Mouse (Mus musculus): ENCODE data around the gene N4bp1. TPM values are rescaled to one million over a fixed set of nuclear protein-coding genes. Genes with fewer than 3 reads are reported as not detected.

N4bp1 gene
- total and polyA plus RNA-seq, 2 experiments from 2014 or later = 4.9 to 15.5 TPM

DNA sequence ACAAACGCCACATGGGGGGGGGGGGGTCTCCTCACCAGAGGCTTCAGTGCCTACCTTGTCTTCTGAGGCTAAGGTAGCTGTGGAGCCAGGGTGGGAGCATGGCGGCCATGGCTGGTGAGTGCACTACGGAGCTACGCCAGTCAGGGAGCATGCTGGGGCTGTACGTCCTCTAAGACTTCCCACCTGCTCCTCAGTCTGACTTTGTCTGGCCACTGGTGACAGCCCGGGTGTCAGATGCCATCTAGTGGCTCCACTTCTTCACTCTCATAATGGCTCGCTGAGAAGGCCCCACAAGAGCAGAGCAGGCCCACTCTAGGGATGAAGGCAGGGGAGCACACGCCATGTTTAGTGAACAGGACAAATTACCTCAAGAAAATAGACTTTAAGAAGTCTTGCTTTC is 41.2 kb downstream of the N4bp1 start:
- Histone ChIP-seq H3K4me2 (ENCODE audit: low read depth, low read length) (no peak overlapping the region), H3K4me1 (ENCODE audit: insufficient read depth, low read length) (no peaks in the 10 kb centered on the region), H3K9me3 (ENCODE audit: low read length) (no peaks in the 10 kb centered on the region), H3K4me3 (ENCODE audit: low read length) (no peak overlapping the region), H3K36me3 (ENCODE audit: insufficient read depth, low read length) (peaks cover 20% of the 10 kb centered on the region; the same call in 1 of the 2 replicates), H3K27me3 (ENCODE audit: insufficient read depth, low read length) (no peaks in the 10 kb centered on the region), H3K27ac (no peak overlapping the region), H3K9ac (replicated peaks; ENCODE audit: low read length) (no peak overlapping the region)
- ATAC-seq (peak; percentile 76), DNase-seq (ENCODE audit: low spot score) (peak; percentile 74)
- 46% methylated on average over 8 of the region's 8 CpGs for WGBS
- peak; percentile 77 for TF ChIP-seq CTCF (IDR thresholded peaks at IDR 0.05; ENCODE audit: low read depth)

DNA sequence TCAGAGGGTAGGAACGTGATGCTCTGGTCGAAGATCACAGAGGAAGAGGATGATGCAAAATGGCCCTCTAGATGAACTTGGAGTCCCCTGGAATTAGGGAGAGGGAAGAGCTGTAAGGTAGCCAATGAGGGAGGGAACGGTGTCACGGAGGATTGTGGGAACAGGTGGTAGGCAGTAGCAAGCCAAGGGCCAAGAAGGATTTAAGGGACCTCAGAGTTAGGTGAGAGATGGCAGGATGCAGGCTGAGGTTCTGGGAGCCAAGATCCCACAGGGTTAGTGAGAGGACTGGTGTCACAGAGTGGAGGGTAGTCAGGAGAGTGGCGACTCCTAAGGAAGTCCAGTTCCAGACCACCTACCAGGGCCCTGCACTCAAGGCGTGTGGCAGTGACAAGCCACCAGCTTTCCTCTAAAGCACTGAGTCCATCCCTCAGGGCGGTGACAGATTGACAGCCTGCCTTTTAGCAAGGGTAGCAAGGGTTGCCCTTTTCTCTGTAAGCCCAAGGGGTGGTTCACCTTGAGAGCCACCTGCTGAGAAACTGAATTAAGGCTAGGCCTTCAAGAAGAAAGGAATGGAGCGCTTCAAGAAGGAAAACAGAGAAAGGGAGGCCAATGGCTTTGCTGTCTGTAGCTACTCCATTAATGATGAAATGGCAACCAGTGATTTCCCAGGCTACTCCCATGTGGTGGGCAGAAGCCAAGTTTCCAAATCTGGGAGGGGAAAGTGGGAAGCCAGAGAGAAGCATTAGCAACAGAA is 43.3 kb downstream of the N4bp1 start:
- no peaks in the 10 kb centered on the region for H3K27me3 ChIP-seq (ENCODE audit: insufficient read depth, low read length)
- DNase-seq (ENCODE audit: low spot score) = no peak
- 82% methylated on average over 8 of the region's 8 CpGs for WGBS
- H3K27ac ChIP-seq = no peak overlapping the region
- no peak for ATAC-seq
- H3K9me3 ChIP-seq (ENCODE audit: low read length) = no peaks in the 10 kb centered on the region
- H3K4me1 ChIP-seq (ENCODE audit: insufficient read depth, low read length) = no peaks in the 10 kb centered on the region
- H3K36me3 ChIP-seq (ENCODE audit: insufficient read depth, low read length) = peaks cover 16% of the 10 kb centered on the region; the same call in 1 of the 2 replicates
- H3K4me2 ChIP-seq (ENCODE audit: low read depth, low read length) = no peak overlapping the region
- no peak overlapping the region for H3K9ac ChIP-seq (replicated peaks; ENCODE audit: low read length)
- TF ChIP-seq CTCF (IDR thresholded peaks at IDR 0.05; ENCODE audit: low read depth) = no peak
- H3K4me3 ChIP-seq (ENCODE audit: low read length) = no peak overlapping the region

DNA sequence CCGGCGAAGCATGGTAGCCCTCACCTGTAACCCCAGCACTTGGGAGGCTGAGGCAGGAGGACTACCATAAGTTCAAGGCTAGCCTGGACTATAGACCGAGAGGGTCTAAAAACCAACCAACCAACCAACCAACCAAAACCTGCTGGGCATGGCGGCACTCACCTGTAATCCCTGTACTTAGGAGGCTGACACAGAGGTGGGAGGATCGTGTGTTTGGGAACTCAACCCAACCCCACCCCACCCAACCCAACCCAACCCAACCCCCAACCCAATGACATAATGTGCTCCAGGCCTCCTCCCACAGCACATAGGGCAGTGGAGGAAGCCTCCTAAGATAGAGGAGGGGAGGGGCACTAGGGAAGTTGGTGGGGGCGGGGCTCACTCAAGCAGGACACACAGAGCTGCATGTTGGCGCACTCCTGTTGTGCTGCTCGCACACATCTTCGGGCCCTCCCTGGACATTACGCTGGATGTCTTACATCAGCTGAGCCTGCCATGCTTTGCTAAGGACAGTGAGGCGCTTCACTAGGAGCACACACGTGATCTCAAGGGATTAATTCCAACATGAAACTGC is 44.9 kb downstream of the N4bp1 start:
- ATAC-seq = no peak
- WGBS = 93% methylated on average over 12 of the region's 12 CpGs
- no peak for DNase-seq (ENCODE audit: low spot score)

DNA sequence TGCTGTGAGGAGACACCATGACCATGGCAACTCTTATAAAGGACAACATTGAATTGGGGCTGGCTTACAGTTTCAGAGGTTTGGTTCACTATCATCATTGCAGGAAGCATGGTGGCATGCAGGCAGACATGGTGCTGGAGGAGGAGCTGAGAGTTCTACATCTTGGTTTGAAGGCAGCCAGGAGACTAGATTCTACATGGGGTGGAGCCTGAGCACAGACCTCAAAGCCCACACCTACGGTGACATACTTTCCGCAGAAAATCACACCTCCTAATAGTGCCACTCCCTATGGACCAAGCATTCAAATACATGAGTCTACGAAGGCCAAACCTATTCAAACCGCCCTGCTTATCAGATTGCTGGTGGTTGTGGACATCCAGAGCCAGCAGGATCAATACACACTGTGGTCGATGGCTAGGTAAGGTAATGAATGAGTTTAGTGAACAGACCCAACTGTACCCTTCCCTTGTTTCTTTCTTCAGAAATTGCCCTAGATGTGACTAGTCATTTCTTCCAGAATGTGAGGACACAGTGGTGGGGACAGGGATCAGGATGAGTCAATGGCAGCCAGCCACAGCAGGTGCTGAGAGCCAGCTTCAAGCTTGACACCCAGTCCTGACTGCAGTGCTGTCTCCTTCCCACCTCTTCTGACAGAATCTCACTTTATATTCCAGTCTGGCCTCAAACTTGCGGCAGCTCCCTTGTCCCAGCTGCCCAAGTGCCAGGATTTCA is 46.2 kb downstream of the N4bp1 start:
- TF ChIP-seq CTCF (IDR thresholded peaks at IDR 0.05; ENCODE audit: low read depth) = no peak
- no peak for ATAC-seq
- H3K9me3 ChIP-seq (ENCODE audit: low read length) = no peaks in the 10 kb centered on the region
- WGBS = 98% methylated on average over 6 of the region's 6 CpGs
- H3K9ac ChIP-seq (replicated peaks; ENCODE audit: low read length) = no peak overlapping the region
- peaks cover 12% of the 10 kb centered on the region; the same call in 1 of the 2 replicates for H3K36me3 ChIP-seq (ENCODE audit: insufficient read depth, low read length)
- H3K27ac ChIP-seq = no peak overlapping the region
- no peak overlapping the region for H3K4me3 ChIP-seq (ENCODE audit: low read length)
- no peaks in the 10 kb centered on the region for H3K27me3 ChIP-seq (ENCODE audit: insufficient read depth, low read length)
- H3K4me1 ChIP-seq (ENCODE audit: insufficient read depth, low read length) = no peaks in the 10 kb centered on the region
- H3K4me2 ChIP-seq (ENCODE audit: low read depth, low read length) = no peak overlapping the region
- DNase-seq (ENCODE audit: low spot score) = no peak

More for the DNA sequence above, 44.9 kb downstream of the N4bp1 start:
- Histone ChIP-seq H3K9me3 (ENCODE audit: low read length) (no peaks in the 10 kb centered on the region), H3K4me1 (ENCODE audit: insufficient read depth, low read length) (no peaks in the 10 kb centered on the region), H3K9ac (replicated peaks; ENCODE audit: low read length) (no peak overlapping the region), H3K27me3 (ENCODE audit: insufficient read depth, low read length) (no peaks in the 10 kb centered on the region), H3K4me3 (ENCODE audit: low read length) (no peak overlapping the region), H3K27ac (no peak overlapping the region), H3K4me2 (ENCODE audit: low read depth, low read length) (no peak overlapping the region), H3K36me3 (ENCODE audit: insufficient read depth, low read length) (peaks cover 12% of the 10 kb centered on the region; the same call in 1 of the 2 replicates)
- no peak for TF ChIP-seq CTCF (IDR thresholded peaks at IDR 0.05; ENCODE audit: low read depth)

DNA sequence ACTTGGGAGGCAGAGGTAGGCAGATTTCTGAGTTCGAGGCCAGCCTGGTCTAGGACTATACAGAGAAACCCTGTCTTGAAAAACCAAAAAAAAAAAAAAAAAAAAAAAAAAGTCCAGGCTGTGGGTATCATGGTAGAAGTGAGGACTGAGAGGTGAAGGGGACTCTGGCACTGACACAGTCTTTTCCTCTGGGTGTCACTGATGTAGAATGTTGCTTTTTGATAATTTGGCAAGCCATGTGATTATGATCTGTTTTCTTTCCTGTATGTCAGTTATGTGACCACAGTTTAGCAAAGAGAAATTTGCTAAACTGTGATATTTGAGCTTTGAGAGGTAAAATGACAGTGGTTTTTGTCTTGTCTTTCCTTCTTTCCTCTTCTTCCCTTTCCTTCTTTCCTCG is 47.8 kb downstream of the N4bp1 start:
- Histone ChIP-seq H3K4me1 (ENCODE audit: insufficient read depth, low read length) (no peaks in the 10 kb centered on the region), H3K9ac (replicated peaks; ENCODE audit: low read length) (no peak overlapping the region), H3K36me3 (ENCODE audit: insufficient read depth, low read length) (peaks cover 8% of the 10 kb centered on the region; the same call in 1 of the 2 replicates), H3K4me3 (ENCODE audit: low read length) (no peak overlapping the region), H3K27me3 (ENCODE audit: insufficient read depth, low read length) (no peaks in the 10 kb centered on the region), H3K27ac (no peak overlapping the region), H3K4me2 (ENCODE audit: low read depth, low read length) (no peak overlapping the region), H3K9me3 (ENCODE audit: low read length) (no peaks in the 10 kb centered on the region)
- no peak for ATAC-seq
- WGBS = 86% methylated on average over 2 of the region's 2 CpGs
- TF ChIP-seq CTCF (IDR thresholded peaks at IDR 0.05; ENCODE audit: low read depth) = no peak
- DNase-seq (ENCODE audit: low spot score) = no peak

DNA sequence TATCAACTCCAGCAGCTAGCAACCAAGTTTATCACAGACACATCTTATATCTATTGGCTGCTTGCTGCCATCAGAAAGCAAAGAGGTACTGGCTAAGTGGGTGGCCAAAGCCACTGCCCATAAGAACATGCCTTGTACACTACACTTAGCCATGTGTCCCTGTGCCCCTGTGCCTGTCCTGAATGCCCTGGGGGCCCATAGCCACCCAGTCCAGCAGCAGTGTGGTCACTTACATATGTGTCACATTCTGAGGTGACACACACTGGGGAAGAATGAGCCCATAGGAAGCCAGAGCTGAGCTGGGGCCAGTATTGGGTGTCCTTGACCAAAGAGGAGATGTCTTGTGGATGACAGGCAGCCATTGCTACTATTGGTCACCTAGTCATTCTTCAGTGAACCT is 49.2 kb downstream of the N4bp1 start:
- DNase-seq (ENCODE audit: low spot score) (no peak), ATAC-seq (no peak)
- Histone ChIP-seq H3K4me3 (ENCODE audit: low read length) (no peak overlapping the region), H3K36me3 (ENCODE audit: insufficient read depth, low read length) (no peaks in the 10 kb centered on the region; the same call in 1 of the 2 replicates), H3K9me3 (ENCODE audit: low read length) (no peaks in the 10 kb centered on the region), H3K9ac (replicated peaks; ENCODE audit: low read length) (no peak overlapping the region), H3K4me1 (ENCODE audit: insufficient read depth, low read length) (no peaks in the 10 kb centered on the region), H3K4me2 (ENCODE audit: low read depth, low read length) (no peak overlapping the region), H3K27me3 (ENCODE audit: insufficient read depth, low read length) (no peaks in the 10 kb centered on the region), H3K27ac (no peak overlapping the region)
- TF ChIP-seq CTCF (IDR thresholded peaks at IDR 0.05; ENCODE audit: low read depth) = no peak

Data from hindbrain, postnatal 0 days (tissue).